Mouse (Mus musculus) induced T-regulatory cell, adult 2 months (primary cell): Measurements from ENCODE around the gene Acat2.
"Not testable (repeated sequence)": the region's sequence is repeated elsewhere in the genome, so short reads cannot be mapped to it uniquely, and the experiment has no call there.

ENCODE experiments used
- DNase-seq: peaks from one replicate; pipeline ENCODE4 v3.0.0-alpha.2; 2012; ENCODE audit warnings: low read depth

Gene Acat2

DNA sequence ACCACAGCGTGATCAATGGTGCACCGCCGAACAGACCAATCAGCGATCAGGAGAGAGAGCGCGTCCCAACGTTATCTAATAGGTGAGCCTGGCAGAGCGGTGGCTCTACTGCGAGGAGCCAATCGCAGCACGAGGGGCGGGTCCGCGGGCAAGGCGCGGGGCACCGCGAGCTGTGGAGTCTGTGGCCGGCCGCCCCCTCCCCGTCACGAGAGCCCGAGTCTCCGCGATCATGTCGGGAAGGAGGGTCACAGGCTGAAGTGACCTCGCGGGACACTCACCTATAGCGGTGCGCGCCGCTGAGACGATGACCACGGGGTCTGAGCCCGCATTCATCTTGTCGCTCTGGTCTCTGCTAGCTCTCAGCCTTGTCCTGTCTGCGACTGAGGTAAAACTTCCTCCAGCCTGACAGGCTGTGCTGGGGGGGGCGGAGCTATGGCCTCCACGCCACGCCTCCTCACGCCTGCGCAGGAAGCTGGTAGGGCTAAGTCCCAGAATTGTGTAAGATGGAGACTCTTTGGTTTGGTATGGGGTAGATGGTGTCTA, at the start of gene Acat2:
TSS of gene Acat2 (minus strand) at position 417 of the 543 bp plus-strand sequence.
- peak; percentile 96 for DNase-seq

- DNase-seq, result peak; percentile 80
Observed at GRCm38 (mm10) chr17:13009887-13010286, 49.3 kb upstream of the Acat2 start.

DNA sequence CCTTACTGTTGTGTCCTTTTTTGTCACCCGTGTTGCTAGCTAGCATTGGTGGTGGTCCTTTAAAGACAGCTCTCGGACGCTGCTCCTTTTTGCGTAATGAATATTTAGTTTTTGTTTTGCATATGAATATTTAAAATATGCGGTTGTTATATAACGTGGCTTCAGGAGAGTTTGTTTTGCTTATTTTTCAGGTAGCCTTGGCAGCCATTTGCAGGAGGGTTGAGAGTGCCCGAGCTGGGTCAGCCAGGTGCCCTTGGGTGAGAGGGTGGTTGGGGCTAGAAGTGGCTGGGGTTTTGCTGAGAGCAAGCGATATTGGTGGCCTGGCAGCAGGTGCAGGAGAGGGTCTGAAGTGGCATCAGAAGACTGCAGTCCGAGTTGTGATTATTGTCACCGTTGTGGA, 48.0 kb upstream of the Acat2 start:
- DNase-seq, result peak; percentile 72

DNA sequence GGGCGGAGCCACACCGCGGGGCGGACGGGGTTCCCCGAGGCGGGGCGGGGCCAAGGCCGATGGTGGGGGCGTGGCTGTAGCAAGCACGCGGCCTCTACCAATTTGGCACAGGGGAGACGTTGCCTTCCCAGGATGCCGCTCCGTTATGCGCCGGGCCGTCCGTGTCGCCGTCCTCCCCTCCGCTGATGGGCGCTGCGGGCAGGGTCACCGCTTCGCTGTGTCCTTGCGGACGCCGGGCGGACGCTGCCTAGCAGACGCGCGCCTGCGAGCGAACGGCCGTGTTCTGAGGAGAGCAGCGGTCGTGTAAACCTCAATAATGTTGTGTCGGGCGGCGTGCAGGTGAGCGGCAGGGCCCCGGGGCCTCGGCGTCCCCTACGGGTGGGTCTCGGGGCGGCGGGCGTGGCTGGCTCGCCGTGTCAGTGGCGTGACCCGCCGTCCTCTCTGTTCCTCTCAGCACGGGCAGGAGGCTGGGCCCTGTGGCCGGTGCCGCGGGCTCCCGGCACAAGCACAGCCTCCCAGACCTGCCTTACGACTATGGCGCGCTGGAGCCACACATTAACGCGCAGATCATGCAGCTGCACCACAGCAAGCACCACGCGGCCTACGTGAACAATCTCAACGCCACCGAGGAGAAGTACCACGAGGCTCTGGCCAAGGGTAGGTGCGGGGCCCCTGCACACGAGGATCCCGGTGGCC, 47.3 kb upstream of the Acat2 start:
- DNase-seq, result peak; percentile 95

DNA sequence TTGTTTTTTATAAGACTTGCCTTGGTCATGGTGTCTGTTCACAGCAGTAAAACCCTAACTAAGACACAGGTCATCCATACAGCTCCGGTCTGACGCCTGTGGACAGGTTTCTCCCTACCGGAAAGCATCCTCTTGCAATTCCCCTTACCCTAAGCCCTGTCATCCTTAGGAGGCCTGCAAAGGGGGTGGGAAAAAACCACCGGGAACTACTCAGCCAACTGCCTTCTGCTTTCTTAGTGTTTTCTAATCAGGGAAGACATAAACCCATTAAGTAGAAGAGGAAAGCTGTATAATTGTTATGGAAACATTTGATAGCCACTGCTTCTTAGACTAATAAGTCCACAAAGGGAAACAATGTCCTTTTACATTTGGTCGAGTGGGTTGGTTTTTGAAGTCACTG, 46.4 kb upstream of the Acat2 start:
- no peak for DNase-seq

- DNase-seq, result not testable (repeated sequence)
Observed at GRCm38 (mm10) chr17:13006546-13006945, 46.0 kb upstream of the Acat2 start, which contains the start of gene Sod2. TSS of gene Sod2 (plus strand) at chr17:13006846.

DNA sequence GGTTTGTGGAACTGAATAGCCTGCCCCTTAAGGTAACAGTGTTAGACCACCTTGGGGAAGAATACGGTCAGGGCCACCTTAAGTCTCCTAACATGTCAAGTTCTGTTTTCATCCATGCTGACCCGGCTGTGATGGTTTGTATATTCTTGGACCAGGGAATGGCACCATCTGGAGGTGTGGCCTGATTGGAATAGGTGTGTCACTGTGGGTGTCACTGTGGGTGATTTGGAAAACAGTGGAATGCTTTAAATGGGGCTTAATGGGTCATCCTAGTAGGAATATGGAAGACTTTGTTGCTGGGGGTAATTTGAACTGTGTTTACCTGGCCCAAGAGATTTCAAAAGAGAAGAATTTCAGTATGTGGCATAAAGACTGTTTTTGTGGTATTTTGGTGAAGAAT, 43.9 kb upstream of the Acat2 start:
- not testable (repeated sequence) for DNase-seq

GRCm38 (mm10) chr17:13002243-13002642, 41.7 kb upstream of the Acat2 start:
- DNase-seq, result peak; percentile 25

- no peak for DNase-seq
Observed at GRCm38 (mm10) chr17:12999069-12999468, 38.5 kb upstream of the Acat2 start.

DNA sequence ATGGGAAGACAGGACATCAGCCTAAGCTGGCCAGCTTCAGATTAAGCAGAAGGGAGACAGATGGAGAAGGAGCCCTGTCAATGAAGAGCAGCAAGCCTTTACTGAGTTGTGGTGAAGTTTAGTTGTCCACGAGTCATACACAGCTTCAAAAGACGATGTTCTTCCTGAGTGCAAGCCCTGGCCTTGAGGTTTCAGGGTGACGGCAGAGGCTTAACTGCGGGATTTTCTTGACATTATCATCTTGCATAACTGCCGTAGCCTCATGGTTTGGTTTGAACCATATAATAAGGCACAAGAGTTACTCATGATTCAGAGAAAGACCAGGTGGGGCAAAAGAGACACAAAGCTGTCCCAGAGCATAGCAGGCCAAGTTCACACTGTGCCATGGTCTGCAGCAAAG, 37.3 kb upstream of the Acat2 start:
- DNase-seq, result no peak

GRCm38 (mm10) chr17:12996345-12996744, 35.8 kb upstream of the Acat2 start:
- peak; percentile 75 for DNase-seq

- no peak for DNase-seq
Observed at GRCm38 (mm10) chr17:12994069-12994468, 33.5 kb upstream of the Acat2 start, which contains the start of gene Wtap. TSS of gene Wtap (minus strand) at chr17:12994169.

DNA sequence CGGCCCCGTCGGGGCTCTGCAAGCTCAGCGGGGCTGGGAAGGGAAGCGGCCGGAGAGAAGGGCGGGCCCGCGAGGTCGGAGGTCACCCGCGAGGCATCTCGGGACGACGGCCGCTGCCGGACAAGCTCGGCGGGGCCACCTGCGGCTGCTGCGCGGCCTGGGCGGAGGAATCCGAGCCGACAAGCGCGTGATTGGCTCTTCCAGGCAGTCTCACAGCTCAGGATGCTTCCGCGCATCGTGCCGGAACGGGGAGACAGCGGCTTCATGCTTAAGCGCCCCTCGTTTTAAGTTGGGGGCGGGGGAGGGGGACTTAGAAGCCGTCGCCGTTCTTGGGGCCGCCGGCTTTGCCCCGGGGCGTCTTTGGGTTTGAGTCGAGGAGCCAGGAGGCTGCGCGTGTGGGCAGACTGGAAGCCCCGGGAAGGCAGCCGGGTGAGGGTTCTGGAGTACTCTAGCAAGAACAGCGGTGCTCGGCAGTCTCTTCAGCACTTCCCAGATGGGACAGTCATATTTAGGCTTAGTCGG, 32.0 kb upstream of the Acat2 start:
- peak; percentile 92 for DNase-seq

DNA sequence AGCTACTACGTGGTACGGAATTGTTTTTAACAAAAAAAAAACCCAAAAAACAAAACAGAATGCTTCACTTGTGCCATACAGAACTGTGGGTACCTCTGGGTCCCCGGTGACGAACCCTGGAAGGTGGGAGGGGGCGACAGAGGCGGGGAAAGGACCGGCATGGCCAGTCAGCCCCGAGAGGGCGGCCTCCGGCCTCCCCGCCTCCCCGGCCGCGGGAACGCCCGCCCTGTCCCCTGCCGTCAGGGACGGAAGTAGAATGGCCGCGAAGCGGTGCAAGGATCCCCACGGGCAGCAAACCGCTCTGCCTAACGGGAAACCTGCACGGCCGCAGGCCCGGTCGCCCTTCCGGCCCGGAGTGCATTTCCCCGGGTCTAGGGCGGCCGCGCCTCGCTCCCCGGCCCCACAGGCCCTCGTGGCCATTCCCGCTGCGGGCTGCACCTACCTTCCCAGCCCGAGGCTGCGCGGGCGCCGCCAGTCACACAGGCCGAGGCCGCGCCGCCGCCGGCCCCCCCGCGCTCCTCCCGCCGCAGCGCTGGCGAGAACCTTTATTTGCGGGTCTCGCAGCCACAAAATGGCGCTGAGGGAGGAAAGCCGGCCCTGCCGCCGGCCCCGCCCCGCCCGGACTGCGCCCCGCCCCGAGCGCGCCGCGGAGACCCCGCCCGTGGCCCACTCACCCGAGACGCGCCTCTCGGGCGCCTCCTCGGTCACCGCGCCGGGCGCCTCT, 31.2 kb upstream of the Acat2 start:
- peak; percentile 88 for DNase-seq

DNA sequence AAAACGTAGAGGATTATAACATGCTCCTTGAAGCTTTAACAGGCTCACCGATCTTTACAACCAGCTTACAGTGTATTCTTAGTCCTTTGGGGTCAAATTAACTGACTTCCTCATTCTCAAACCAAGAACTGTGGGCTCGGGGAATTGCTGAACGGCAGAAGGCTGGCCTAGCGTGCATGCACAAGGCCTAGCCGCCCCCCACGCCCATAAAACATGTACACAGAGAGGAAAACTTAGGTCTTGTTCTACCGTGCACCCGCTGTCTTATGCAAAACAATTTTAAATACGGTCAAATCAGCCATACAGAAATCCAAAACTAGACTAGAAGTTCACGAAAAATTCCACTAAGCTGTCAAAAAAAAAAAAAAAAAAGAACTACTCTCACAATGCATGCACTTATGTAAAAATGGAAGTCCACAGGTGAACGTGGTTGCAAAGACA, 30.7 kb upstream of the Acat2 start:
- peak; percentile 69 for DNase-seq

- peak; percentile 23 for DNase-seq
Observed at GRCm38 (mm10) chr17:12990567-12991145, 30.1 kb upstream of the Acat2 start.

GRCm38 (mm10) chr17:12988096-12988495, 27.5 kb upstream of the Acat2 start:
- DNase-seq, result peak; percentile 57

GRCm38 (mm10) chr17:12983988-12984387, 23.4 kb upstream of the Acat2 start:
- DNase-seq, result no peak

- no peak for DNase-seq
Observed at GRCm38 (mm10) chr17:12978546-12978945, 18.0 kb upstream of the Acat2 start.

GRCm38 (mm10) chr17:12973851-12974250, 13.3 kb upstream of the Acat2 start:
- no peak for DNase-seq

GRCm38 (mm10) chr17:12967173-12967572, 6.6 kb upstream of the Acat2 start:
- DNase-seq, result no peak

- DNase-seq, result no peak
Observed at GRCm38 (mm10) chr17:12963476-12963875, 2.9 kb upstream of the Acat2 start.
